In genomic region chr4:108018961-108019921, GRCm38 (mm10) we compare ENCODE assay signal across 12 mouse cellular contexts. TPM values are rescaled to one million over a fixed set of nuclear protein-coding genes. Genes with fewer than 3 reads are reported as not detected.
DNase-seq lines count a peak whose midpoint lies in the region; ATAC-seq lines count a peak whose summit lies in the region.
"Had no signal": no experiment of that assay in that cellular context is flagged by ENCODE, and none has a peak within 500 bp of the region (broad histone marks: within the 10 kb centered on the region; RNA-seq: fewer than 3 reads in every experiment).

No protein-coding gene starts in this region.

- H3K4me2 ChIP-seq in hindbrain, embryonic 11.5 days (replicated peaks; ENCODE audit: low read depth, low read length), result no peak overlapping the region
- H3K4me2 ChIP-seq: liver, embryonic 15.5 days had no signal

- no peak overlapping the region for H3K9ac ChIP-seq in hindbrain, embryonic 11.5 days (ENCODE audit: low read depth, low read length)
- H3K9ac ChIP-seq: liver, embryonic 15.5 days had no signal

- H3K27me3 ChIP-seq in hindbrain, embryonic 11.5 days (ENCODE audit: control insufficient read depth, insufficient read depth, low read length), result no peaks in the 10 kb centered on the region
- H3K27me3 ChIP-seq: liver, embryonic 15.5 days had no signal

- no peaks in the 10 kb centered on the region for H3K9me3 ChIP-seq in hindbrain, embryonic 11.5 days (ENCODE audit: control insufficient read depth, low read length)
- H3K9me3 ChIP-seq: liver, embryonic 15.5 days had no signal

- 54% methylated on average over 14 of the region's 14 CpGs for WGBS in hindbrain, embryonic 11.5 days

- DNase-seq in heart, adult 11 months, result peak; percentile 98
- DNase-seq in heart, postnatal 4 days, result no peak
- DNase-seq in right cerebral cortex, adult 2 months (ENCODE audit: low spot score in 2 of 2), result peak; percentile 31 to 48
- no peak for DNase-seq in right cerebral cortex, postnatal 25 days
- DNase-seq in heart, adult 8-10 months (ENCODE audit: low spot score), result peak; percentile 58
- DNase-seq in telencephalon, adult 2 months (ENCODE audit: low read depth, low spot score), result peak; percentile 15
- no peak for DNase-seq in cerebellum, postnatal 4 days (ENCODE audit: low spot score in 2 of 2)
- DNase-seq in hindbrain, embryonic 11.5 days (ENCODE audit: low spot score), result no peak
- DNase-seq: adrenal gland, postnatal 10 days; gastrocnemius, postnatal 25 days; thymus, adult 18-20 months had no signal

- no peak overlapping the region for H3K27ac ChIP-seq in hindbrain, embryonic 11.5 days (ENCODE audit: low read depth, low read length)
- H3K27ac ChIP-seq: liver, embryonic 15.5 days had no signal

- H3K4me1 ChIP-seq in hindbrain, embryonic 11.5 days (replicated peaks; ENCODE audit: control insufficient read depth, insufficient read depth, low read length), result no peaks in the 10 kb centered on the region

- ATAC-seq in hindbrain, embryonic 11.5 days (ENCODE audit: low FRiP score), result no peak

- no peaks in the 10 kb centered on the region for H3K36me3 ChIP-seq in hindbrain, embryonic 11.5 days (ENCODE audit: control insufficient read depth, insufficient read depth, low read length)
- H3K36me3 ChIP-seq: liver, embryonic 15.5 days had no signal

- H3K4me3 ChIP-seq in hindbrain, embryonic 11.5 days (ENCODE audit: low read depth, low read length), result no peak overlapping the region
- H3K4me3 ChIP-seq: liver, embryonic 15.5 days had no signal

RNA-seq across cellular contexts. Expression of gene Slc1a7, which starts 51.1 kb away (rescaled TPM):
- not detected for total RNA-seq in heart, postnatal 4 days (2021)
- total RNA-seq in heart, adult 8-10 months (2022), result under 1 TPM in 3 of 4 experiments, not detected in 1; 0.16 to 0.60 (median 0.41) TPM
- polyA plus RNA-seq in hindbrain, embryonic 11.5 days (2014; fragmentation: Nextera tagmentation; extraction: Ambion mirVana), result not detected in 2 replicates
- polyA plus RNA-seq: liver, embryonic 15.5 days had no signal

Comparison
In these comparisons a context has a peak if more than half of its experiments do, and no peak if none do; other contexts are left out.
1. DNase-seq: peak in heart, adult 11 months (single experiment), right cerebral cortex, adult 2 months (2 of 2), heart, adult 8-10 months (single experiment) and telencephalon, adult 2 months (single experiment); none in heart, postnatal 4 days (single experiment), right cerebral cortex, postnatal 25 days (single experiment), cerebellum, postnatal 4 days (0 of 2) and hindbrain, embryonic 11.5 days (single experiment).